Mouse (Mus musculus) adrenal gland, postnatal 14 days (tissue): Measurements from ENCODE around the gene Spata17. TPM values are rescaled to one million over a fixed set of nuclear protein-coding genes. Genes with fewer than 3 reads are reported as not detected.

Experiments used
- DNase-seq: peaks from one replicate; pipeline ENCODE4 v3.0.0; 2021; ENCODE audit warnings: mixed read lengths
- total RNA-seq: library from RNA; stranded (reverse); gene quantifications from 2 replicates; pipeline ENCODE4 v1.2.3, GENCODE M21; 2021

Spata17 gene
- total RNA-seq, 1 experiment from 2014 or later: 1.3 TPM

DNA sequence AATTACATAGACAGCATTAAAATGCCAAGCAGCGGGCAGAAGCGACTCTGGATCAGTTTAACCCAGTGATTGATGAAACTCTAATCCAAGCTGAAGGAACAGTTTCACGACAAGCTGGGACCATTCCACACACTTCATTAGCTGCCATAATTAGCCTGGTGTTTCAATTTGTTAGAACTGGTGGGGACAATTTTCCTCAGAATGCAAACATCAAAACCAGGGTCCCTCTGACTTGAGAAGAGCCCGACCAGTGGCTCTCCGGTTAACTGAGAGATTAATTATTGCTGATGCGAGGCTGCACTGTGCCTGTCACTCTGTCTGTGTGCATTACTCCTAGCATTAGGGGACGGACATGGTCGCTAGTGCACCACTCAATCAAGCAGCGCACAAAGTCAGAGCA lies 137.9 kb downstream of the Spata17 start:
- DNase-seq: no peak

DNA sequence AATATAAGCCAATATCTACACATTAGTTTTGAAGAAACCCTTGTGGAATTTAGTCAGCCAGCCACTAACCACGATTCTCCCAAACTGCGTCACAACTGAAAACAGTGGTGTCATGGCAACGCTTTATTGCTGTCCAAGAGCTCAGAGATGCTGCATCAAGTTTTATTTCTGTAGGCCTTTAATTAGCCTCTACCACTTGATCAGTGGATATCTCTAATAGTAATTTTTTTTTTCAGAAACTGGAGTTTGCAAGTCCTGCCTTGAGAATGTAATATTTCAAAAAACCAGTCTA lies 138.3 kb downstream of the Spata17 start:
- DNase-seq: no peak

DNA sequence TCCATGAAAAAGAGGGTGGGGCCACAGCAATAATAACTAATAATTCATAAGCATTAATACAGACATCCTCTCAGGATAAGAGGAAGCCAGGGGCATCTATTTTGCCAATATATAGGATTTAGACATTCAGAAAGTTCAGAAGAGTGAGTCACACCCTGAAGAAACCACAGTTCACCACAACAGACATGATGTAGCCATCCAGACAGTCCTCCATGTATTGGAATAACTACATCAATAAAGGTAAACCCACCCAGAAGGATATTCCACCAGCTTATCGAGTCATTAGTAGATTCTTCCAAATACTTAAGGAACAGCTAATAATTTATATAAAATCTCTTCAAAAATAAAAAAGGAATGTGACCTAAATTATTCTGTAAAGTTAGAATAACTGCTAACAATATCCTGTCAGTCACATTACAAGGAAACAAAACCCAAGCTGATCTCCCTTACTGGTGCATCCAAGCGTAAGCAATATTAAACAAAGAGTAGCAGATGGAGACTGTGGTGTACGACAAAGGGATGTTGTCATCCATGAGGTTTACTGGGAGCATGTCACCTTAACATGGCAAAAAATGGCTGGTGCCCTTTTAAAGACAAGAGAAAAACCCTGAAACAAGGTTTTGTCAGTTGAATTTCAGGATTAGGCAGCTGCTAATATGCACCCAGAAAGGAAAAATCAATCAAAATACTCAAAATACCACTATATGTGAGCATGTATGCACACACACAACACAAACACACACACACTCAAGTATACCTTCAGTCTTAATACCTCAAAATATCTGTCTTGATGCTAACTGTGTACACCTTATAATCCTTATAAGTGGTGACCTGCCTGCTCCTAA lies 138.8 kb downstream of the Spata17 start:
- no peak for DNase-seq

DNA sequence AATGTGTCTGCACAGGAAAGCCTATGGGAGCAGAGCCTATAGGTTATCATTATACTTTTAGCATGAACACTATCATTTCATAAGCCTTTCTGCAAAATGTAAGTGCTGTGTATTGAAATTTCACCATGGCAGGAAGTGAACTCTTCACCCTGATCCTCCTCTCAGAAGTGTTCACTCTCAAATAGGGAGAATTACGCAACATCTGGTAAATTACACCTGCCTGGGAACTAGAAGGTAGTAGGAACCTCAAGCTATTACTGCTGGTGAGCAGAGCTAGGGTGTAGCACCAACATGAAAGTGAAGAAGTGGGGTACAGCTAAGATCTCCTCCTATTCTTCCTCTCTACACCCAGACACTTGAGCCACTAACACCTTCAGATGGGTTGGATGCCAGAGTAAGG lies 155.4 kb downstream of the Spata17 start:
- DNase-seq: no peak

DNA sequence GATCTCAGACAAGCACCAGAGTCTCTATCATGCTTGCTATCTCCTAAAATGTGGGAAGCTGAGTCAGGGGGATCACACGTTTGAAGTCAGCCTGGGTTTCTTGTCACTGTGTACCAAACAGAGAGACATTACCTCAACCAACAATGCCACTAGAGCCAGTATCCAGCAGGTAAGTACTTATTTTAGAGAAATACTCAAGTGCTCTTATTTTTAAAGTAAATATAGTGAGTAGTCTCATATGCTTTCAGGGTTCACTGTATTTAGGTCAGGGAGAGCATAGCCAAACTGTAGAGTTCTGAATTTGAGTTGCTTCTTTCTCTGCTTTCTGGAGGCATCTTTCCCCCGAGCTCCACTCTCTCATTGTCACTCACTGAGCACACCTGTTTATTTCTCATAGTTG lies 160.9 kb downstream of the Spata17 start:
- DNase-seq: no peak

DNA sequence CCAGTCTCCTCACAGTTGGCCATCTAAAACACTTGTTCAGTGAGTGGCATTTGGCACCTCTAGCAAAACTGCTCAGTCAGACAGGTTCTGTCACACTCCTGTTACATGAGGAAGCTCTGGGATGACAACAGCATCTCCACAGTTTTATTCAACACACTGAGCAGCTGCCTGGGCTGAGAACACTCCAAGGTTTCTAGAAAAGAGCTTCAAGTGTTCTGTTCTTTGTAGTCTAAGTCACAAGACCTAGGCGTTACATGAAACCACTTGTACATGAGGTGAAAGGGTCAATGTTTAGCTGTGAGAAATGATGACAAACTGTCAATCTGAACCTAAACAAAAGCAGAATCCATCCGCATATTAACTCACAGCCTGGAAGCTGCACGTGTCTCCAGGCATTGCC lies 161.4 kb downstream of the Spata17 start:
- no peak for DNase-seq

DNA sequence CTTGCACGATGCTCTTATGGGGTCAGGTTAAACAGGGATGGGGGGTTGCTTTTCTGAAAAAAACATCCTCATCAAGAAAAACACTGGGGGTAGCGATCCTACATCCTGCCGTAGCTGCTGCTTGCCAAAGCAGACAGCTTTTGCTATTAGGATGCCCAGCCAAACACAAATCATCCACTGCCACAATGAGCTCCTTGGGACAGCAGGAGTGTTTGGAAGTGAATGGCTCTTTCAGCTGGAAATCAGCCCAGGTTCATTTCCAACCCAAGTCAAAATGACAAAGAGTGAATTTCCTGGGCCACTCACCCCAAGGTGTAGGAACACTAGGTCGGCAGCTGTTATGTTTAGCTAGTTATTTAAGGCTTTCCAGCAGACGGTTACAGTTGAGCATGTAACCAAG lies 162.7 kb downstream of the Spata17 start:
- no peak for DNase-seq

DNA sequence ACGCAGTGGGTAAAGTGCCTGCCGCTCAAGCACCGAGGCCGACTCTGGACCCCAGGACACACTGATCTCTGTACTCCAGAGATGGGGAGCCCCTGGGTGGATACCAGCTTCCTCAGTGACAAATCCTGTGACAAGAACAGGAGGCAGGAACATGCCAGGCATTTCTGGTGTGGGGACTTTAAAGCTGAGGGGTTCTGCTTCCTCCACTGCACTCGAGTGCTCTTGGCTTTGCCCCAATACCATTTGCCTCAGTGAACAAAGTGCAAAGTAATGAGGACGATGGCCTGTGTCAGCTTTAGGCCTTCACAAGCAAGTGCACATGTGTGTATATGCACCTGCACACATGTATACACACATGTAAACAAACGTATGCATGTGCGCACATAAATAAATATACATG lies 164.0 kb downstream of the Spata17 start:
- no peak for DNase-seq

DNA sequence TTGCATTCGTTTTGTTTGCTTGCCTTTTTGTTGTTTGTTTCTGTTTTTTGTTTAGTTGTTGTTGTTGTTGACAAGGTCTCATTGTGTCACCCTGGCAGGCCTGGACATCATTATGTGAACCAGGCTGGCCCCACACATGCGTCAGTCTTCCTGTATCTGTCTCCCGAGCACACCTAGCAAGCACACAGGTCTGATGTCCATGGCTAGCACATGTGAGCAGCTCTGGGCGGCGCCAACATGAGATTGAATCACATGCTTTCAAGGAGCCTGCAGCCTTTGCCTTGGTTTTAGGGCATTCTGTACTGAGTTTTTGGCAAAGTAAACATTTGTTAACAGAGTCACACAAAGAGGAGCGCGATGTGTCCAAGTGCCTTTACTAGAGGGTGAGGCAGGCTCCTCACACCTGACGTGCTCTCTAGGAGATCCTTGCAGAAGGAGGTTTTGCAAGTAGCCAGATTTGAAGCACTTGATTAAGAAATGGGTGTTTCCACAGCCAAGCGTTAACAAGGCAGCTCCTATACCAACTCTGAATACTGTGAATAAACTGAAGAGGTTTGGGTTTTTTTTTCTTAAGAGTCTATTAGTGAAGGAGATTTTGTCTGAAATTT lies 166.5 kb downstream of the Spata17 start:
- no peak for DNase-seq

DNA sequence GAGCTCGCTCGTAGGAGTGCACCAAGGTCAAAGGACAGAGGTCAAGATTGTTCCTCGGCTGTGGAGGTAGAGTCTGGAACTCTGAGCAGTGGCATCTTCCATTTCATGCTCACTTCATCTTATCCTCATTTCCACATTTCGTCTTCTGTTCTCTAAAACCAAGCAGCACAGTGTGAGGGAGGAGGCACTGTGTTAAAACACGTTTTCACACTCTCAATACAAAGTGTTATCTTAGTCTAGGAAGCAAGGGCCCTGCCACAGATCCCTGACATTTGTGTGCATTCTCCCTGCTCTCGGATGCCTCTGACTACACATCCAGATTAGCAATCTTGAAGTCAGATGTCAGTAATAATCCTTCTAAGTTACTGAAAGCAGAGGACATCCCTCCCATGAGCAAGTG lies 170.5 kb downstream of the Spata17 start:
- DNase-seq: no peak

DNA sequence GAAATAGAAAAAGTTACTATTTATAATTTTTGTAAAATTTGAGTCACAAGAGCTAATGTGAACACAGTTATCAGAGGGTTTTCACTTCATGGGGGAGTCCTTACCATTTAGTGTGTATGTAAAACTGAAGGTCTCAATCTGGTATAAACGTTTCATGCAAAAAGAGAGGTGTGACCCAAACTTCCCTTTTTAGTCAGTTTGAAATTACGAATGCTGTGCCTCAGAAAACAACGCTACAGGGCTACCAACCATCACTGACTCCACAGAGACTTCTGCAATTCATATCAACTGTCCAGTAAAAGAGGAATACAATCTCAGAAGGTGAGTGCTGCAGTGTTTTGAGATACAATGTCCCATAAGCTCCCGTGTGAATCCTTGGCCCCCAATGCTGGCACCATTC lies 175.5 kb downstream of the Spata17 start:
- DNase-seq: no peak

DNA sequence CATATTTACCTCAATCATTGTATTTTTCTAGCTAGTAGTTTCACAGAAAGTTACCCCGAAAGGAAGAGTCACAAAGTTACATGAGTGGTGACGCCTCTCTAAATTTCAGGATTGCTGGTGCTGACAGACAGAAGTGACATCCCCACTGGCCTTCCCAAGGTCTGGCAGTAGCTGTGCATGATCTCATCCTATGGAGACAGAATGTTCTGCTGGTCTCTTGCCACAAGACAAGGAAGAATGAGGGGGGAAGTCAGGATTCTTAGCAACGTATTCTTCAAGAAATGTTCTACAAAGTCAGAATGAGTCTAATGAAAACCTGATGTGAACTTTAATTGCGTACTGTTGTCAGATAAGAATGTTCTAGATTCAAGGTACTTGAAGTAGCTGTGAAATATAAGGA lies 179.5 kb downstream of the Spata17 start:
- no peak for DNase-seq

DNA sequence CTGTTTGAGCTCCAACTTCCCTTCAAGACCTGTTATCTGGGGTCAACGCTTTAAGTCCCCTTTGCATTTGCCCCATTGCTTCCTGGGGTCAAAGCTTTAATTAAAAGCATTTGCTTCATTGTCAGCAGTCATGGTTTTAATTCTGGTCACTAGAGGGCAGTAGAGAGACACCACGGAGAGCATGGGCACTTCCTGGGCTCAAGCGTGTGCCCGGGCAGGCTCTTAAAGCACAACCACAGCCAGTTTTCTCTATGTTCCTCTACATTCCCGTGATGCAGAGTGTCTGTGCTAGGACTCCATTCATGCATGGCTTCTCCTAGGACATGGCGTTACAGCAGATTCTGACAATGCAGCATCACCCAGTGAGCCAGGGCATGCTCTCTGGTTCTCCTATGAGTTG lies 183.5 kb downstream of the Spata17 start:
- DNase-seq: peak; percentile 43

DNA sequence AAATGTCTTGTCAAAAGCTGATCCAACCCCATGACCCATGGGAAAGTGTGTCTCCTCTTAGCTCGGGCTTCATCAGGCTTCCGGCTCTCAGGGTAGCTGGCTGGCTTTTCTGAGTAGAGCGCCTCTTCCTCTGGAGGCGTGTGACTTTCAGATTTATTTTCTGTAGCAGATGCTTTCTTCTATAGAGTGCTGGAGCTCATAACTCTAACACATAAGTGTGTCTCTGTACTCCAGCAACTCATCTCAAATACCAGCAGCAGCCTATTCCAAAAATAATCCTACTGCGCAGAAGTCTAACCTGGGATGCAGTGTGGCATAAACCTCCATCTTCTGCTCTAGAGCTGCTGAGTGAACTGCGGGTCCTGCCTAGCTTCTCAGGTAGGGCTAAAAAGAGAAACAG lies 186.4 kb downstream of the Spata17 start:
- DNase-seq: no peak

DNA sequence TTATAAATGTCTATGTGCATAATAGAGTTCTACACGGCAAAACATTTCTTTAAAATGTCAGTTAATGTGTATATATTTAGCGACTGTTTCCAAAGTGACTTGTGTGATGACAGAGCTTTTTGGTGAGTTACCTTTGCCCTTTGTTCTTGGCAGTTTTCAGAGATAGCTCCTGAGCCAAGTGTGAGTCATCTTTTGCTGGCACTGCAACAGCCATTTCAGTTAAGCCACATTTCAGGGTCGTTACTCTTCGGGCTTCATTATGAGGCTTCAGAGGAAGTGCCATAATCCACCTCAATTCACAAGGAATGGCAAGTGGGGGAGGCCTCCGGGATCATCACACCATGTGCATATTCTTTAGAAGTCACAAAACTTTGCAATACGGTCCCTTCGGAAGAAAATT lies 195.3 kb downstream of the Spata17 start:
- DNase-seq: peak; percentile 76

DNA sequence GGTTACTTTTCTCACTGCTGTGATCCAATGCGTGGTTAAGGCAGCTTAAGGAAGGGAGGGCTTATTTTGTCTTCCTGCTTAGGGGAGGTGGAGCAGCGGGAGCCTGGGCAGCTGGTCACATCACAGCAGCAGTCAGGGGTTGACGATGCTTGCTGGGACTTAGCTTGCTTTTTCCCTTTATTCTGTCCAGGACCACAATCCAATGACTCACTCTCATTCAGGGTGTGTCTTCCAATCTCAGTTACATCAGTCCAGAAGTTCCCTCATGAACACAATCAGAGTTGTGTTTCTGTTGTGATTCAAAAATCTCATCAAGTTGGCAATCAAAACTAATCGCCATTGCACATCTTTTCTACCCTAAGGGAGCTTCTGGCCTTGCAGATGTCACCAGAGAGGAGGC lies 199.1 kb downstream of the Spata17 start:
- DNase-seq: no peak

DNA sequence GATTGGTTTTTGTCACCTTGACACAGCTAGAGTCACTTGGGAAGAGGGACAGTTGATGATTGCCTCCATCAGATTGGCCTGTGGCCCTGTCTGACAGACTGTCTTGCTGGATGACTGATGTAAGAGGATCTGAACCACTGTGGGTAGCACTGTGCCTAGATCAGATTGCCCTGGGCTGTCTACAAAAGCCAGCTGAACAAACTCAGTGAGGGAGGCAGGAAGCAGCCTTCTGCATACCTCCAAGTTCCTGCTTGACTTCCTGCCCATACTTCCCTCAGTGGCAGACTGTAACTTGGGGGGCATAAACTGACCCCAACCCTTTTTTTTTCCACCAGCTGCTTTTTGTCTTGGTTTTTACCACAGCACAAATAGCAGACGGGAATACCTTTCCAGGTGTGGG lies 199.6 kb downstream of the Spata17 start:
- no peak for DNase-seq

DNA sequence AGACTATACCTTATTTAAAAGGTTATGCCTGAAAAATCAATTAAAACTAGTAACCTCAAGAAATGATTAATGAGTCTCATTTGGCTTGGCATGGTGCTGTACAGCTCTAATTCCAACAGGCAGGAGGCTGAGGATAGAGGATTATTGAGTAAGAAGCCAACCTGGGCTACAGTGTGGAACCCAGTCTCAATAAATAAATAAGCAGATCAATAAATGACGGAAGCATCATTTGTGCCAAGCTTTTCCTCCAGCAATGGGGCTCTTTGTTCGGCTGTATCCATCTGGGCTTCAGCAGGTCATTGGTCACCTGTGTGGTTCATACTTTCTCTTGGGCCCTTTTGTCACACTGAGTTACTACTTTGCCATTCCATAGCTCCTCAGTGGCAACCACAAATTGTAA lies 201.1 kb downstream of the Spata17 start:
- DNase-seq: no peak

DNA sequence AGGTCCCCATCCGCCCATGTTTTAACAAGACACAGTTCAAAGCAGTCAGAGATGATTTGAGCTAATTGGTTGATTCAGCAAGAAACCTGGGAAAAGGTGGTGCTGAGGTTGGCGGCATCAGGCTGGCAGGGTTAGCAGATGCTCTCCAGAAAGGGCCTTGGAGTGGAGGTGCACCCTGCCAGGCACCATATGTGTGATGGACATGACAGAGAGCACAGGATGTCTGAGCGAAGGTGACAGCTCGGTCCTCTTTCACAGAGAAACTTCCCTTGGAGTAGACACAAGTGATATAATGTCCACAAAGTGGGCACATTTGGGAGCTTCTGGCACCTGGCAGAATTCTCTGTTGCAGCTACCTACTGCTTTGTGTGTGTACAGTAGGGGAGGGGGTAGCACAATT lies 203.7 kb downstream of the Spata17 start:
- DNase-seq: no peak

DNA sequence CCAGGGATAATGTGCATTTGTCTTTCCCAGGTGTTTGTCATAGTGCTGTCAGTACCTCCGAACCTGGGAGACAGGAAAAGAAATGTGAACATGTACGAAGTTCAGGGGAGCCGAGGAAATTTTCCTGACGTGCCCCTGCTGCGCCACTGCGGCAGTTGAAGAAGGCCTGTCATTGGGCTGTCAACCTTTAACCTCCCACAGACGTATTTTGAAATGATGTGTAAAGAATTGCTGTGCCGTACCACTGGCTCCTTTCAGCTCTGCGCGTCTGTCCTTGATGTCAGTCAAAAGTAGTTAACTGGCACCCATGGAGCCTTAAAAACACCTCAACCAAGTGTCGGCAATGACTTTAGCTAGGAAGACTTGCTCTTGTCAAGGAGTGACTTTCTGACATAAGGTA lies 205.2 kb downstream of the Spata17 start:
- DNase-seq: no peak

DNA sequence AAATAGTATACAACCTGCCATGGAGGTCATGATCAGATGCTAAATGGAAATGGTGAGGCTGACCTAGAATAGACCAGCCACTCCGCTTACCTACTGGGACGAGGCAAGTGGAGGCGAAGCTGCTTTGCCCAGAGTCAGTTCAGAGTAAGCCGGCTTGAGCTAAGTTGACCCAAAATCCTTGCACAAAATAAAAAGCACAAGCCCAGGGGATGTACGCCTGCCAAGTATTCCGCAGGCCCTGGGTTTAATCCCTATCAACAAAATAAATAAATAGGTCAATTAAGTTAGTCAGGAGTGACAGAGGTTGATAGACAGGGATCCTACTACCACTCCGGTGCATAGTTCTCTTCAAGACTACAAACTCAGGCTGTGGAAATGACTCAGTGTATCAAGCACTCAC lies 207.0 kb downstream of the Spata17 start:
- DNase-seq: no peak

DNA sequence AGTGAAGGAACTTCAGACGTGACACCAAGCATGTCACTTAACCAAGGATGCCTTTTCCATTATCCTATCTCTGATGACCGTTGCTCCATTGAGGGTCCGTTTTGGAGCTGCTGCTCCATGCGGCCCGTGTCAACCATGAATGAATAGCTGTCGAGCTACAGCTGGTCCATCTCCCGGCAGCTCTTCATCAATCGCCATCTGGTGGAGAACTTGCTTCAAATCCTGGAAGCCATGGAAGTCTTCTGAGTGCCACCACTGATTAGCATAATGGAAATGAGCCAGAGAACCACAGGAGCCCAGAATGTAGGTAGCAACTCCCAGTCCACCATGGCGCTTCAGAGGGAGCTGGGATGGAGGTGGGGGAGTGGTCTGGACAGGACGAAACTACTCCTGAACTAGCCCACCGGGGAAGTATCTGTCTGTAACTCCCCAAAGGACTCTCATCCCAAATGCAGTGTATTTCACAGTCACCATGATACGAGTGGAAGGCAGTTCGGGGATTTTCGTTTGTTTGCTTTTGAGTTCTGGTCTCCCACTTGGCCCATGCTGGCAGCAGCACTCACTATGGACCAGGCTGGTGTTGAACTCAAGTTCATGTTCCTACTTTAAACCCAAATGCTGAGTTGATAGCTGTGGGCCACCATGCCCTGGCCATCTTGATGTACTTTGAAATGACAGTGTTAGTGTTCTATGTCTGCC lies 208.9 kb downstream of the Spata17 start:
- DNase-seq: no peak

DNA sequence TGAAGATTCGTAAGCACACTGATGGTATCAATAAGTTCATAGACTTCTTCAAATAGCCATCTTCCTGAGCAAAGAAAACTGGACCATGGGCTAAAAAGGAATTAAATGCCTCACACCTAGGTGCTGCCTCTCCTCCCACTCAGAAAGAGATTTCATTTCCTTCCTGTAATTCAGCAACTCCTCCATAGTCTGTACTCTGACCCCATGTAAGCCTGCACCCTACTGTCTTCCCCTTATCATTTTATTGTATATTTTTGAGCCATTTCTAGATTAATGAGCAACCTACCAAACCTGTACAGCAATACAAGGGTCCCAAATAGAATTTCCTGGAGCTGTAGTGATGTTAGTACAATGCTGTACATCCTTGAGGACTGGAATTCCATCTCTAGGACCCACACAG lies 211.0 kb downstream of the Spata17 start:
- no peak for DNase-seq

DNA sequence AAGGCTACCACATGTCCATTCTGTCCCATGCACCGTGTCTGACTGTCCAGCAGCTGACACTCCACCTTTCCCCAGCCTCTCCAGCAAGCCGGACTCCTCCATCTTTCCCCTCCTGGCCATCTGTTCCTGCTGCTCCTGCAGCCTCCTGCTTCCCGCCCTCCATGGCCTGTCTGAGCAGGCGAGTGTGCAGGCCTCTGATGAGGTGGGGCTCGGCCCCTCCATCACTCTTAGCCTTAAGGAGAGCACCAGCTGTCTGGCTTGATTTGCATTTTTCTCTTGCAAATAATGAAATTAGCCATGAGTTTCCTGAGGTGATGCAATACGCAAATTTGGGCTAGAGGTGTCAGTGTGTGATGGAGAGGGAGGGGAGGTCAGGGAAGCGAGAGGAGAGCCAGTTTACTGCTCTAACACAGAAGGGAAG lies 211.8 kb downstream of the Spata17 start:
- DNase-seq: no peak
